Mouse (Mus musculus): ENCODE data around the gene Zscan5b. TPM values are rescaled to one million over a fixed set of nuclear protein-coding genes. Genes with fewer than 3 reads are reported as not detected.
"Not testable (repeated sequence)": the region's sequence is repeated elsewhere in the genome, so short reads cannot be mapped to it uniquely, and the experiment has no call there.

Gene Zscan5b
- total and polyA plus RNA-seq, 2 experiments, result not detected

GRCm38 (mm10) chr7:6254451-6254850, 32.4 kb downstream of the Zscan5b start:
- Histone ChIP-seq H3K36me3 (ENCODE audit: control insufficient read depth, insufficient read depth, low read length) (no peaks in the 10 kb centered on the region), H3K9ac (ENCODE audit: low read depth, low read length) (no peak overlapping the region), H3K27me3 (ENCODE audit: control insufficient read depth, insufficient read depth, low read length) (no peaks in the 10 kb centered on the region), H3K79me2 (ENCODE audit: control insufficient read depth, insufficient read depth, low read length) (no peaks in the 10 kb centered on the region), H3K4me1 (ENCODE audit: control insufficient read depth, insufficient read depth, low read length) (peaks cover 4% of the 10 kb centered on the region), H3K4me3 (ENCODE audit: insufficient read depth, low read depth, low read length) (no peak overlapping the region), H3K27ac (replicated peaks; ENCODE audit: insufficient read depth, low read depth, low read length) (peak overlapping the region; percentile 81)
- WGBS, result 47% methylated on average over 5 of the region's 5 CpGs
- peak; percentile 99 for DNase-seq (ENCODE audit: extremely low read depth, low read depth, low spot score)
- no peak for TF ChIP-seq CTCF (IDR thresholded peaks at IDR 0.05; ENCODE audit: low read depth, low read length)
- no peak for TF ChIP-seq POLR2A (IDR thresholded peaks at IDR 0.05; ENCODE audit: extremely low read depth, insufficient read depth, low read length)

GRCm38 (mm10) chr7:6257386-6257785, 35.3 kb downstream of the Zscan5b start:
- no peaks in the 10 kb centered on the region for H3K27me3 ChIP-seq (ENCODE audit: control insufficient read depth, insufficient read depth, low read length)
- WGBS, result 83% methylated on average over 4 of the region's 4 CpGs
- H3K9ac ChIP-seq (ENCODE audit: low read depth, low read length), result no peak overlapping the region
- TF ChIP-seq POLR2A (IDR thresholded peaks at IDR 0.05; ENCODE audit: extremely low read depth, insufficient read depth, low read length) (no peak), CTCF (IDR thresholded peaks at IDR 0.05; ENCODE audit: low read depth, low read length) (no peak)
- H3K79me2 ChIP-seq (ENCODE audit: control insufficient read depth, insufficient read depth, low read length), result no peaks in the 10 kb centered on the region
- DNase-seq (ENCODE audit: extremely low read depth, low read depth, low spot score), result no peak
- no peak overlapping the region for H3K27ac ChIP-seq (replicated peaks; ENCODE audit: insufficient read depth, low read depth, low read length)
- H3K4me1 ChIP-seq (ENCODE audit: control insufficient read depth, insufficient read depth, low read length), result peaks cover 4% of the 10 kb centered on the region
- no peaks in the 10 kb centered on the region for H3K36me3 ChIP-seq (ENCODE audit: control insufficient read depth, insufficient read depth, low read length)
- no peak overlapping the region for H3K4me3 ChIP-seq (ENCODE audit: insufficient read depth, low read depth, low read length)

GRCm38 (mm10) chr7:6258232-6259220, 36.4 kb downstream of the Zscan5b start:
- Histone ChIP-seq H3K27me3 (ENCODE audit: control insufficient read depth, insufficient read depth, low read length) (no peaks in the 10 kb centered on the region), H3K27ac (replicated peaks; ENCODE audit: insufficient read depth, low read depth, low read length) (no peak overlapping the region), H3K36me3 (ENCODE audit: control insufficient read depth, insufficient read depth, low read length) (no peaks in the 10 kb centered on the region), H3K79me2 (ENCODE audit: control insufficient read depth, insufficient read depth, low read length) (no peaks in the 10 kb centered on the region), H3K4me1 (ENCODE audit: control insufficient read depth, insufficient read depth, low read length) (peaks cover 4% of the 10 kb centered on the region), H3K9ac (ENCODE audit: low read depth, low read length) (no peak overlapping the region), H3K4me3 (ENCODE audit: insufficient read depth, low read depth, low read length) (no peak overlapping the region)
- TF ChIP-seq POLR2A (IDR thresholded peaks at IDR 0.05; ENCODE audit: extremely low read depth, insufficient read depth, low read length), result no peak
- no peak for TF ChIP-seq CTCF (IDR thresholded peaks at IDR 0.05; ENCODE audit: low read depth, low read length)
- no peak for DNase-seq (ENCODE audit: extremely low read depth, low read depth, low spot score)
- WGBS, result 48% methylated on average over 16 of the region's 16 CpGs

GRCm38 (mm10) chr7:6260004-6260403, 37.9 kb downstream of the Zscan5b start:
- H3K79me2 ChIP-seq (ENCODE audit: control insufficient read depth, insufficient read depth, low read length); H3K27ac ChIP-seq (replicated peaks; ENCODE audit: insufficient read depth, low read depth, low read length); H3K27me3 ChIP-seq (ENCODE audit: control insufficient read depth, insufficient read depth, low read length); H3K4me3 ChIP-seq (ENCODE audit: insufficient read depth, low read depth, low read length); H3K36me3 ChIP-seq (ENCODE audit: control insufficient read depth, insufficient read depth, low read length); DNase-seq (ENCODE audit: extremely low read depth, low read depth, low spot score); H3K4me1 ChIP-seq (ENCODE audit: control insufficient read depth, insufficient read depth, low read length); H3K9ac ChIP-seq (ENCODE audit: low read depth, low read length): not testable (repeated sequence)
- 49% methylated on average over 2 of the region's 2 CpGs for WGBS

- H3K9ac ChIP-seq (ENCODE audit: low read depth, low read length), result no peak overlapping the region
- WGBS, result 72% methylated on average over 3 of the region's 3 CpGs
- H3K4me3 ChIP-seq (ENCODE audit: insufficient read depth, low read depth, low read length), result no peak overlapping the region
- H3K79me2 ChIP-seq (ENCODE audit: control insufficient read depth, insufficient read depth, low read length), result no peaks in the 10 kb centered on the region
- H3K27me3 ChIP-seq (ENCODE audit: control insufficient read depth, insufficient read depth, low read length), result no peaks in the 10 kb centered on the region
- no peak overlapping the region for H3K27ac ChIP-seq (replicated peaks; ENCODE audit: insufficient read depth, low read depth, low read length)
- TF ChIP-seq CTCF (IDR thresholded peaks at IDR 0.05; ENCODE audit: low read depth, low read length) (peak; percentile 50), POLR2A (IDR thresholded peaks at IDR 0.05; ENCODE audit: extremely low read depth, insufficient read depth, low read length) (no peak)
- peak; percentile 71 for DNase-seq (ENCODE audit: extremely low read depth, low read depth, low spot score)
- no peaks in the 10 kb centered on the region for H3K4me1 ChIP-seq (ENCODE audit: control insufficient read depth, insufficient read depth, low read length)
- H3K36me3 ChIP-seq (ENCODE audit: control insufficient read depth, insufficient read depth, low read length), result no peaks in the 10 kb centered on the region
These were observed 40.0 kb downstream of the Zscan5b start for GRCm38 (mm10) chr7:6262120-6262519.

GRCm38 (mm10) chr7:6262984-6263383, 40.9 kb downstream of the Zscan5b start:
- H3K27ac ChIP-seq (replicated peaks; ENCODE audit: insufficient read depth, low read depth, low read length), result no peak overlapping the region
- 72% methylated on average over 4 of the region's 4 CpGs for WGBS
- no peak overlapping the region for H3K4me3 ChIP-seq (ENCODE audit: insufficient read depth, low read depth, low read length)
- no peaks in the 10 kb centered on the region for H3K4me1 ChIP-seq (ENCODE audit: control insufficient read depth, insufficient read depth, low read length)
- H3K27me3 ChIP-seq (ENCODE audit: control insufficient read depth, insufficient read depth, low read length), result no peaks in the 10 kb centered on the region
- no peak overlapping the region for H3K9ac ChIP-seq (ENCODE audit: low read depth, low read length)
- H3K36me3 ChIP-seq (ENCODE audit: control insufficient read depth, insufficient read depth, low read length), result no peaks in the 10 kb centered on the region
- no peaks in the 10 kb centered on the region for H3K79me2 ChIP-seq (ENCODE audit: control insufficient read depth, insufficient read depth, low read length)
- DNase-seq (ENCODE audit: extremely low read depth, low read depth, low spot score), result no peak
- TF ChIP-seq POLR2A (IDR thresholded peaks at IDR 0.05; ENCODE audit: extremely low read depth, insufficient read depth, low read length) (no peak), CTCF (IDR thresholded peaks at IDR 0.05; ENCODE audit: low read depth, low read length) (no peak)
